Mouse (Mus musculus): ENCODE results near the gene Olfr1510.
"Not testable (repeated sequence)": the region's sequence is repeated elsewhere in the genome, so short reads cannot be mapped to it uniquely, and the experiment has no call there.

Olfr1510 gene

DNA sequence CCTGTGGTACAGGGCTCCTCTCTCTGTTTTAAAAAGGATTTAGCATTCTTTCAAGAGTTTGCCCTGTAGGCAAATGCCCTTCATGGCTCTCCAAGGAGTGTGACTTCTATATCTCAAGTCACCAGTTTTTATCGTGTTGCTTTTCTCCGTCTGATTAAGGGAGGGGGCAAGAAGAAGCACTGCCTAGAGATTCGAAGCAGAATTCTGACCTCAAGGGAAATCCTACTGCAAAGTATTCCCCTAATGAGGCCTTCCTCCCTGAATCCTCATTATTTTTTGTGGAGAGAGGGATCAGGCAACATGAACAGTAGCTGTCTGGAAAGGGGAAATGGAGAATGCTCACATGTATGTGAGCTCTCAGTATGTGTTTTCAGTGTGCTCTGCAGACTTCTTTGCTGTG lies at the start of gene Olfr1510:
Gene Olfr1510 (minus strand): TSS at position 101 of the 400 bp plus-strand sequence.
- DNase-seq, result no peak

DNA sequence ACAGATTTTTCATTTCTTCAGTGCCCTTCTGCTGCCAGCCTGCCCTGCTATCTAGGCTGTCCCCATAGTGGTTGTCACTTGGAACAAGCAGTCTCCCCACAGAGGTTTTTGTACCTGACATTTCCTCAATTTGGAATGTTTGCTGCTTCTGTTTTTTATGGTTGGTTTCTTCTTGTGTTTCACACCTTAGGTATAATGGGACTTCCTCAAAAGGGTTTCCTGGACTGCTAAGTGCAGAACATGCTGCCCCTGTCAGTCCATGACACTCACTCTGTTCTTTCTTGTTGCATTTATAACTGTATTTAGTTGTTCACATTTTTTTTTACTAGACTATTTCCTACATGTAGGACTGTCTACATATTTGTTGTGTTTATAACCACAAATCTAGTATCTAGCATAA lies 47.8 kb upstream of the Olfr1510 start:
- no peak for DNase-seq

DNA sequence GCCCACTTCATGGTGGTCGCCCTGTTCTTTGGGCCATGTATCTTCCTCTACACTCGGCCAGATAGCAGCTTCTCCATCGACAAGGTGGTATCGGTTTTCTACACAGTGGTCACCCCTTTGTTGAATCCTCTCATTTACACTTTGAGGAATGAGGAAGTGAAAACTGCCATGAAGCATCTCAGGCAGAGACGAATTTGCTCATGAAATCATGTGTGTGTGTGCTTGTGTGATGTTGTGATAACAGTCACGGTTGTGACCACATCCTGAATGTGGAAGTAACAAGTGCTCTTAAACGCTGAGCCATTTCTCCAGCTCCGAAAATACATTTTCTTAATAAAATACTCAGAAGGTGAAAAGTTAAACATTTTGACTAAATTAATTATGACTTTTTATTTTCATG lies 37.0 kb upstream of the Olfr1510 start:
- no peak for DNase-seq

DNA sequence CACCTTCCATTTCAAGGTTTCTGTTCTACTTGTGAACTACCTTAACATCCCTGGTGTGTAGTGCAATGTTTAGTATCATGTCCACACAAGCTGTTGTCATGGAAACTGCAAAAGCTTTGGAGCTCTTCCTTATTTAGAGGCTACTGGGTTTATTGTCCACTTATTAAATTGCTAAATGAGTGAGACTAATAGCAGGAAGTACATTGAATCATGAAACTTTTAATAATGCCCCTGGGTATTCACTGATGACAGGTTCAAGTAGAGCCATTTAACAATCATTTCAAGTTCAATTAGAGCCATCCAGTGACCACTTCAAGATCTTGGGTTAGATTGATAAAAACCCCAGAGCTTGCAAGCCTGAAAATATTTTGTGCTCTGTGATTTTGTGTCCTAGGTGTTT lies 28.5 kb upstream of the Olfr1510 start, which contains the start of gene Olfr1509:
Gene Olfr1509 (plus strand): TSS at position 301 of the 400 bp plus-strand sequence.
- no peak for DNase-seq

DNA sequence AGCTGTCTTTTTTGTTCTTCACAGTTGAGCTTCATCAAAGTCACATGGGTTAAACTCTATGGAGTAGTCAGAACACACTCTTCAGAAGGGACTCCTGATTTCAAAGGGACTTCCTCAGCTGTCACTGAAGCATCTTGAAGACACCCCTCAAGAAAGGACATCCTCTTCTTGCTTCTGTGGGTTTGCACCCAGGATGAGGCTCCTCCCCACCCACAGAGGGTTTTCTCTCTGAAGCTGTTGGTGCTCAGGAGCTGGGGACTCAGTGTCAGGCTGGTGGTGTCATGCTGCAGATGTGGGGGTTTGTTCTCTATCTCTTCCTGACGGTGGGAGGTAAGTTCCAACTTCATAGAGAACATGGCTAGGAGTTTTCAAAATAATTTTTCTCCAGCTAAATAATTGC lies 13.5 kb upstream of the Olfr1510 start:
- no peak for DNase-seq

DNA sequence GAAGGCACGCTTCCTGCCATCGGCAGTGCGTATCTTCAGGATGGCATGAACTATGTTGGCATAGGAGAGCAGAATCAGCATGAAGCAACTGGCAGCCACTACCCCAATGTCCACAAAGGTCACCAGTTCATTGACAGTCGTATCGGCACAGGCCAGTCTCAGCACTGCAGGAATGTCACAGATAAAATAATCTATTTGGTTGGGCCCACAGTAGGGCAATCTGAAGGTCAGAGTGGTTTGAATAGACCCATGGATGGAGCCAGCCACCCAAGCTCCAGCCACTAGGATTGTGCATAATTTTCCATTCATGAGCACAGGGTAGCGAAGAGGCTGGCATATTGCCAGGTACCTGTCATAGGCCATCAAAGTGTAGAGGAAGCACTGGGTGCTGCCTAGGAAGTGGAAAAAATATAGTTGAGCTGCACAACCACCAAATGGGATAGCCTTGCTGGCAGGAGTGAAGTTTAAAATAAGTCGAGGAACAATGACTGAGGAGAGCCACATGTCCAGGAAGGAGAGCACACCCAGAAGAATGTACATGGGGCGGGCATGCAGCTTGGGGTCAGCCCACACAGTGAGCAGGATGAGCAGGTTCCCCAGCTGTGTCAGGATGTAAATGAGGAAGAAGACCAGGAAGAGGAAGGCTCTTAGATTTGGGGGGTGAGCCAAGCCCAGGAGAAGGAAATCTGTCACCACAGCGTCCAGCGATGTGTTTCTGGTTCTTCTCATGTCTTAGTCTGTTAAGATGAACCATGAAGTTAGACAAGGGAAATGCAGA lies 3.8 kb downstream of the Olfr1510 start:
- not testable (repeated sequence) for DNase-seq

DNA sequence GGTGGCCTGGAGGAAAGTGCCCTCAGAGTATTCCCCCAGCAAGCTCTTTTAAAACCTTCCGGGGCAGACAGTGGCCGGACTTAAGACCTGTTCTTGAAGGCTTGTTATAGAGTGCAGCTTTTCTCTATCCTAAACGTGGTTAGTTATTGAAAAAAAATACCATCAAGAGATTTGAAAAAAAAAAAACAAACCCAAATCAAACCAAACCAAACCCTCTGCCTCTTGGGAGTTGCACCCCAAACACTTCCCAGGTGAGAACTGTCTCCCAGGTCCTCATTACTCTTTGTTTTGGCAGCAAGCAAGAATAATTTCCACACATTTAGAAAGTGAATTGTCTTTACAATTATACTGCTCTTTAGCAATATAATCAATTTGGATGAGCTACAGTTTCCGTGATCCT lies 16.9 kb downstream of the Olfr1510 start, which contains the start of gene Olfr1511:
Gene Olfr1511 (minus strand): TSS at position 101 of the 400 bp plus-strand sequence.
- DNase-seq, result no peak

DNA sequence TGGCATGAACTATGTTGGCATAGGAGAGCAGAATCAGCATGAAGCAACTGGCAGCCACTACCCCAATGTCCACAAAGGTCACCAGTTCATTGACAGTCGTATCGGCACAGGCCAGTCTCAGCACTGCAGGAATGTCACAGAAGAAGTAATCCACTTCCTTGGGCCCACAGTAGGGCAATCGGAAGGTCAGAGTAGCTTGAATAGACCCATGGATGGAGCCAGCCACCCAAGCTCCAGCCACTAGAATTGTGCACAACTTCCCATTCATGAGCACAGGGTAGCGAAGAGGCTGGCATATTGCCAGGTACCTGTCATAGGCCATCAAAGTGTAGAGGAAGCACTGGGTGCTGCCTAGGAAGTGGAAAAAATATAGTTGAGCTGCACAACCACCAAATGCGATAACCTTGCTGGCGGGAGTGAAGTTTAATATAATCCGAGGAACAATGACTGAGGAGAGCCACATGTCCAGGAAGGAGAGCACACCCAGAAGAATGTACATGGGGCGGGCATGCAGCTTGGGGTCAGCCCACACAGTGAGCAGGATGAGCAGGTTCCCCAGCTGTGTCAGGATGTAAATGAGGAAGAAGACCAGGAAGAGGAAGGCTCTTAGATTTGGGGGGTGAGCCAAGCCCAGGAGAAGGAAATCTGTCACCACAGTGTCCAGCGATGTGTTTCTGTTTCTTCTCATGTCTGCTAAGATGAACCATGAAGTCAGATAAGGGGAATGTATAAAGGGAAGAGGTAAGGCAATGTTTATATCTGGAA lies 23.9 kb downstream of the Olfr1510 start:
- DNase-seq, result not testable (repeated sequence)

DNA sequence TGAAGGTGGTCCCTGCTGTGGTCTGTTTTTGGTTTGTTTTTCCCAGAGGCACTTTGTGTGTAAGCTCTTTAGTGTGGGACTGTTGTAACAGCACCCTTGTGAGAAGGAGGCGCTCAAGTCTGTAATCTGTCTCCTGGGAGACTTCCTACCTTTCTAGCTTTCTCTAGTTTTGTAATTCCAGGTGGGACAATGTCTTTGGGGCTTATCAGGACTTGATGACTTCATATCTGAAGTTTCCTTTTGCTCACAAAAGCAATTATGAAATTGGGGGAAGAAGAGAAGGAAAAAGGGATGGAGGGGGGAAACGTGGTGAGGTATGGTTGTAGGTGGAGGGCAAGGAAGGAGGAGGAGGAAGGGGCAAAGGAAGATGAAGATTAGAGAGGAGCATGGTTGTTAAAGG lies 35.1 kb downstream of the Olfr1510 start, which contains the start of gene Olfr1512:
Gene Olfr1512 (minus strand): TSS at position 101 of the 400 bp plus-strand sequence.
- no peak for DNase-seq

DNA sequence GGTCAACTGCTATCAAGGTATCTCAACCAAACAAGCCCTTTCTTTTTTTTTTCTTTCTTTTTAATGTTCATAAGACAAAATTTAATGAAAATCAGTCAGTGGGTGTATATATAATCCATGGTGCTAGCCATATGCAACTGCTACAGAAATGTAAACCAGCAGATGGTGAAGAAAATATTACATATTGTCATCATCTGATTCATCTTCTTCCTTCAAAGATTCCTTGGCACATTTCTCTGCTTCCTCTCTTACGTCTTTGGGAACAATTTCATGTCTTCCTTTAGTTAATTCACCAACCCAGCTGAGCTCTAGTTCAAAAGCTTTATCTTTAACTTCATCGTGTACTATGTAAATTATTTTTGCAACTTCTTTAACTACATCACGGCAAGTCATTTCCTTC lies 45.4 kb downstream of the Olfr1510 start:
- DNase-seq, result no peak
